Mouse (Mus musculus) mouse embryonic stem cell (cell line): Measurements from ENCODE around the gene Aldh5a1.
"Not testable (repeated sequence)": the region's sequence is repeated elsewhere in the genome, so short reads cannot be mapped to it uniquely, and the experiment has no call there.

Source experiments
- in situ Hi-C, 2 experiments: fragments of 300-500 bp; cut with MboI; formaldehyde crosslinking; loops; 1 replicate in 1 of 2; 3 replicates in 1 of 2; pipeline ENCODE4 v1.14.3; 2019 to 2020; ENCODE audit warnings: low sequenced_read_pairs in 2 of 2, low pct_unique_long_range_greater_than_20kb in 1 of 2, mixed read lengths in 1 of 2; ENCODE audit not compliant: unreplicated experiment in 1 of 2

The Aldh5a1 gene

DNA sequence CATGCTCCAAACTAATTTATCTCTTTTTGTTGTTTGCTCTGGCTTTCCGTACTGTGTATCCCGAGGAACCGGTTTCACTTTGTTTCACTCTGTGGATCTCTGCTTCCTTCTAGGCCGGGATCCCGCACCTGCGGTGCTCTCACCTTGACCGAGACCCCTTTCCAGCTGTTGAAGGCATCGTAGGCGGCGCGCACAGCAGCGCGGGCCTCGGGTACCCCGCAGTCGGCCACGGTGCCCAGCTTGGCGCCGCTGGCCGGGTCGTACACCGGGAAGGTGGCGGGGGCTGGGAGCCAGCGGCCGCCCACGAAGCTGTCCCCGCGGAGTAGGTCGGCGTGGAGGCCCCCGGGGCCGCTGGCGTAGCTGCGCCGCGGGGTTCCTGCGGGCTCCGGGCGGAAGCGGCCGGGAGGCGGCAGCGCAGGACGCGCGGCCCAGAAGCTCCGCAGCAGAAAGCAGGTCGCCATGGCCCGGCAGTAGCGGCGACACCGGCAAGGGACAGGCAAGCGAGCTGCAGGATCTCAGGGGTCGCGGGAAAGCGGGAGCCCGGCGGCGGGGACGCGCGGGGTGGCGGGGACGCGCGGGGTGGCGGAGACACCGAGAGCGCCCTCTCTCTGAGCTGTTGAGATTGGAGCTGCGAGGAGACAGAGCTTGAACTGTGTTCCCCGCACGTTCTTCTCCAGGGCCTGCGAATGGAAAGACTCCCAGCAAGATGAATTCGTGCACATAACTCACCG, at the start of gene Aldh5a1:
Gene Aldh5a1 (minus strand): TSS at position 554 of the 731 bp plus-strand sequence.
- in situ Hi-C loops: no loop called here

DNA sequence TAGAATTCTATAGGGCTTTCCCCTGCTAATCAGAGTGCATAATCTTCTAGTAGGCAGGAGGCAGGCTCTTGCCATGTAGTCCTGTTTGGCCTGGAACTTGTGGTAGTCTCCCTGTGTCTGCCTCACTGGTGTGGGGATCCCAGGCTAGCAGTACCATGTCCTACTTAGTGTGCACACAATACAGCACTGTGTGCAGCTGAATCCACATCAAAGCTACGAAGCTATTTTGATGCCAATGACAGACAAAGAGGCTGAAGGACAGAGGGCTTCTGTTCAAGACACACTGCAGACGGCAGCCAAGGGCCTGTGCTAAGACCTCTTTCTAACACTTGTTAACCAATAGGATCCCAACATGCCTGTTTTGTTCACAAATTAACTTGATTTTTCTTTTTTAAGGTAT, 48.0 kb upstream of the Aldh5a1 start:
- in situ Hi-C loops: no loop called here

- in situ Hi-C loops: loop anchor here in 1 of 2 experiments (5.0 kb wide), 1 partner anchor 39 kb away; the partner anchor contains the start of gene Gpld1
These were observed 43.6 kb upstream of the Aldh5a1 start for GRCm38 (mm10) chr13:24981031-24981430.

- in situ Hi-C loops: no loop called here
These were observed 40.4 kb upstream of the Aldh5a1 start for GRCm38 (mm10) chr13:24977820-24978342.

DNA sequence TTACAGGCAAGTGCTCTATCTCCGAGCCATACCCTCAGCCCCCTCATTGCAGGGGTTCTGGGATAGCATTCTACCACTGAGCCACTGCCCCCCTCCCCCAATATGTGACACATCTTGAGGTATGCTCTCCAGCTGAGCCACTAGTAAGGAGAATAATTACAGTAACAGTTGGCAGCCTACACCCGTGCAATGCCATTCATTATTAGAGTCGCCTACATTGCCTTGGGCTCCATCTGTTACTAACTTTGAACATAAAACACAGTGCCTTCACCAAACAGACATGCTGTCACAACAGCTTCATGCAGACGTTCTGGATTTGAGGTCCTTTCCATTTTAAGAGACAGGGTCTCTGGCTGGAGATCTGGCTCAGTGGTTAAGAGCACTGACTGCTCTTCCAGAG, 38.9 kb upstream of the Aldh5a1 start:
- in situ Hi-C loops: no loop called here

DNA sequence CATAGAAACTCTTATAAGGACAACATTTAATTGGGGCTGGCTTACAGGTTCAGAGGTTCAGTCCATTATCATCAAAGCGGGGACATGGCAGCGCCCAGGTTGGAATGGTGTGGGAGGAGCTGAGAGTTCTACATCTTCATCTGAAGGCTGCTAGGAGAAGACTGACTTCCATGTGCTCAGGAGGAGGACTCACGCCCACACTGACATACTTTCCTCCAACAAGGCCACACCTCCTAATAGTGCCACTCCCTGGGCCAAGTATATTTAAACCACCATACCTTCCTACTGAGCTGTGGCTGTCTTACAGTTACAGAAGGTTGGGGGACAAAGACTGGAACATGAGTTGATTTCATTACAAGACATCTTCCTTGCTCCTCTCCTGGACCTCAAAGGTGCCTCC, 34.3 kb upstream of the Aldh5a1 start:
- in situ Hi-C loops: not testable (repeated sequence)

DNA sequence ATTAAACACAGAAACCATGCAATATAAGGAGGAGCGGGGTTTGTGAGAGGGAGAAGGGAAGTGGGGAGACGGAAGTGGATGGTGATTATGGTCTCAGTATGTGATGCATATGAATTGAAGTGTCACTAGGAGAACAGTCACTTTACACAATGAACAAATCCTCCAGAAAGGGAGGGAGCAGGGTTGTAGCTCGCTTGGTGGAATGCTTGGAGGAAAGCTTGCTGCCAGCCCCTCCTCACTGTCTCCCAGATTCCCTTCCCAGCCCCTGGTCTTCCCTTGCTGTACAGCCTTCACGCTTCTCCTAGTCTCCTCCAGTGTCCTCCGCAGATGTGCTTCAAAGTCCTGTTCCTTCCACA, 28.4 kb upstream of the Aldh5a1 start:
- in situ Hi-C loops: no loop called here

- in situ Hi-C loops: no loop called here
These were observed 27.8 kb upstream of the Aldh5a1 start for GRCm38 (mm10) chr13:24965130-24965845.

DNA sequence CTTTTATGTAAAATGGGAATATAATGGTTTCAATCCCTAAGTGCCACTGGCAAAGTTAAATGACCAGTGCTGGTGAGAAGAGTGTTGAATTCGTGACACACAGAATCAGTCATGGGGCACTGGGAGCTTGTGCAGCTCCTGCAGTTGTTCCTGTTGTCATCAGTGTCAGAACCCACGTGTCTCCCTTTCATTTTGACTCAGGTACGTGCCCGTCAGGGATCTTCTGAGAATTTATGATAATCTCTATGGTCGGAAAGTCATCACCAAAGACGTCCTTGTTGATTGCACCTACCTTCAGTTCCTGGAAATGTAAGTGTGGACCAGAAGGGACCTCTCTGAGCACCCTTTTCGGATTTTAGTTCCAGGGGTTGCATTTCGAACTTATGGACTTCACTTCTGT, 24.7 kb upstream of the Aldh5a1 start:
- in situ Hi-C loops: no loop called here

DNA sequence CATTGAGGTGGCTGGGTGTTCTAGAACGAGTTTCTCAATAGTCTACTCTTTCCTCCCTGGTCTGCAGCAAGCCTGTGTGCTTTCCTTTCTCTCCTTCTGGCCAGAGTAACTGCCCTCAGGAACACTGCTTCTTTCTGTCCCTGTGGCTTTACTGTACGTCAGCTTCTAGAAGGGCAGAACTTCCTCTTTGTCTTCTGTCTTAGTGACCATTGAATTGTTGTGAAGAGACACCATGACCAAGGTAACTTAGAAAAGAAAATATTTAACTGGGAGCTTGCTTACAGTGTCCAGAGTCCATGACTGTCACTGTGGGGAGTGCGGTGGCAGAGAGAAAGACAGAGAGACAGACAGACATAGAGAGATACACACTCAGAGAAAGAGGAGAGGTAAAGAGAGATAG, 22.6 kb upstream of the Aldh5a1 start:
- in situ Hi-C loops: no loop called here

DNA sequence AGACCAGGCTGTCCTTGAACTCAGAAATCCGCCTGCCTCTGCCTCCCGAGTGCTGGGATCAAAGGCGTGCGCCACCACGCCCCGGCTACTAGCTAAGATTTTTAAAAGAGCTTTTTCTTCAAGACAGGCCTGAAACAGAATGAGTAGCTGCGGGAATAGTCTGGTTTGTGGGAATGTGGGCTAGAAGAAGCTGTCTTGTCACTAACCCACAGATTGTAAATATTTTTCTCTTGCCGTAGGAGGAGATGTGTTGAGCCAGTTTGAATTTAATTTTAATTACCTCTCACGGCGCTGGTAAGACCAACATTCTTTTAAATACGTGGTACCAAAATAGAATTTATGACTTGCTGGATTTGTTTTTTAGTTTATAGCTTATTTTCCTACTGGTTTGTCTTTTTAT, 21.2 kb upstream of the Aldh5a1 start:
- in situ Hi-C loops: no loop called here

DNA sequence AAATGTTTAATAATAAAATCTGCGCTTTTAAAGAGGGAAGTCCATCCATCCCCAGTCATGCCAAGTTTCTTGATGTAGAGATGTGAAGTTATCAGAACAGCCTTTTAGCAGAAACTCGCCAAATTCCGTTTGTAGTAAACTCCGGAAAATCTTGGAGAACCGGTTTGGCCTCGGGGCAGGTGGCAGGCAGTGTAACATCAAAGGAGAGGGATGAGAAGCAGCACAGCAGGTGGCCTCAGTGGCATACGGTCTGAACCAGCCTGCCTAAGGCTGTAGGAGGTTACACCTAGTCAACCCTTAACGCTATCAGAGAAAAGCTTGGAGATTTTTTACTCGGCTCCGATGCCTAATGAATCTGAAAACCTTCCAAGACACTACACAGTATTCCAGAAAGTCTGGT, 18.0 kb upstream of the Aldh5a1 start:
- in situ Hi-C loops: no loop called here

GRCm38 (mm10) chr13:24955091-24955490, 17.6 kb upstream of the Aldh5a1 start:
- in situ Hi-C loops: no loop called here

DNA sequence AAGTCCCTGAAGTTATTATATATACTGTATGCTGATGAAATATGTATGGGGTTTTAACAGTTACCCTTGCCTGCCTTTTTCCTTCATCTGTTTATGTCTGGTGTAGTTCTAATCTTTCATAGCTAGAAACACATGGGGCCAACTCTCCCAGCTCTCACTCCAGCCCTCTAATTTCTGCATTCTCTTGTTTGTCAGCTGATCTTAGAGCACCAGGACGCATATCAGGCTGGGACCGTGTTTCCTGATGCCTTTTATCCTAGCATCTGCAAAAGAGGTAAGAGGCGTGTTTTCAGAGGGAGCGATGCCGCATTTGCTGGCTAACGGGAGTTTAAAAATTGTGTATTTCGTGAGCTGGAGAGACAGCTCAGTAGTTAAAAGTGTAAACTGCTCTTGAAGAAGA, 15.2 kb upstream of the Aldh5a1 start:
- in situ Hi-C loops: no loop called here

GRCm38 (mm10) chr13:24948870-24949269, 11.4 kb upstream of the Aldh5a1 start:
- in situ Hi-C loops: no loop called here

- in situ Hi-C loops: no loop called here
These were observed 9.7 kb upstream of the Aldh5a1 start for GRCm38 (mm10) chr13:24947158-24947557.

- in situ Hi-C loops: no loop called here
These were observed 8.1 kb upstream of the Aldh5a1 start for GRCm38 (mm10) chr13:24945567-24945966.

DNA sequence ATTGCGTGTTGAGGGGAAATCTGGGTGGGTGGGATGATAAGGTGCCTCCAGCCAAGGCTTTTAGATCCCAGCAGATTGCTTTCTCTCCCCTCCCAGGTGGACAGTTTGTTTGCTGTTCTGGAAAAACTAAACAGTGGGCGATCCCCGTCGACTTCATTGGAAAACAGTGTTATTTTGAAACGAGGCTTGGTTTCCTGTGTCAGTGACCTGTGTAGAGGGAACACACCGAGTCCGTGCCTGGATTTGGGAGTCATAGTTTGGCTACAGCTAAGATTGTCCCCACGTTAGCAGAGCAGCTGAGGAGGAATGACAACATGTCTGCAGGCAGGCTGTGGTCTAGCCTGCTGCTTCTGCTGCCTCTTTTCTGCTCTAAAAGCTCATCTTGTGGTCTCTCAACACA, 5.8 kb upstream of the Aldh5a1 start:
- in situ Hi-C loops: loop anchor here in 1 of 2 experiments (5.0 kb wide), 1 partner anchor 39 kb away; no protein-coding TSS in a partner anchor

- in situ Hi-C loops: loop anchor here in 1 of 2 experiments (5.0 kb wide), 1 partner anchor 40 kb away; no protein-coding TSS in a partner anchor
These were observed 5.2 kb upstream of the Aldh5a1 start, which contains the start of gene Gpld1 for GRCm38 (mm10) chr13:24942512-24943282. Gene Gpld1, plus strand, starts transcription at chr13:24943152.
